Mouse (Mus musculus) lung, adult 2 months (tissue): ENCODE data around the gene Fbxo47. TPM values are rescaled to one million over a fixed set of nuclear protein-coding genes. Genes with fewer than 3 reads are reported as not detected.

ENCODE experiments used
- DNase-seq: peaks from one replicate; pipeline ENCODE4 v3.0.0; 2022
- H3K4me1 ChIP-seq: fragments of 200-500 bp; 2 replicates; pipeline ENCODE4 v1.6.1; 2011; ENCODE audit warnings: low read length; ENCODE audit not compliant: control insufficient read depth, insufficient read depth
- H3K4me3 ChIP-seq: fragments of 200-500 bp; replicated peaks from 2 replicates; pipeline ENCODE3; 2011; ENCODE audit warnings: low read depth, mild to moderate bottlenecking, control low read depth, low read length; ENCODE audit errors: extremely low read depth
- CTCF ChIP-seq: fragments of 200-500 bp; IDR thresholded peaks from 2 replicates; pipeline ENCODE4 v1.5.1; 2011; ENCODE audit warnings: mild to moderate bottlenecking, low read length, control low read depth; ENCODE audit not compliant: insufficient read depth
- POLR2A ChIP-seq: fragments of 200-500 bp; IDR thresholded peaks from 2 replicates; pipeline ENCODE4 v1.6.1; 2011; ENCODE audit warnings: low read depth, mild to moderate bottlenecking, control low read depth, low read length, borderline replicate concordance; ENCODE audit errors: extremely low read depth
- WGBS: fragments of 180-500 bp; shearing (Covaris S2); methylation state at CpG from one replicate; pipeline ENCODE4 v1.1.7; 2018; 5-methylcytosine and 5-hydroxymethylcytosine counted together
- polyA plus RNA-seq: library from polyadenylated mRNA; depleted of rRNA; stranded (reverse); fragments of >200 nt; gene quantifications from 2 replicates; pipeline ENCODE4 v1.2.3, GENCODE M21; 2012; rRNA removed

Gene Fbxo47
- polyA plus RNA-seq, 1 experiment, result 0.36 TPM

- no peak overlapping the region for H3K4me3 ChIP-seq
- whole genome bisulfite sequencing, result 36% methylated on average over 5 of the region's 5 CpGs
- peaks cover 70% of the 10 kb centered on the region for H3K4me1 ChIP-seq
- no peak for TF ChIP-seq POLR2A
- TF ChIP-seq CTCF, result no peak
- DNase-seq, result no peak
These were observed 75.2 kb downstream of the Fbxo47 start for GRCm38 (mm10) chr11:97808621-97809234.

- peaks cover 66% of the 10 kb centered on the region for H3K4me1 ChIP-seq
- no peak for DNase-seq
- TF ChIP-seq CTCF, result no peak
- TF ChIP-seq POLR2A, result no peak
- H3K4me3 ChIP-seq, result no peak overlapping the region
- 21% methylated on average over 2 of the region's 2 CpGs for WGBS
These were observed 75.9 kb downstream of the Fbxo47 start for GRCm38 (mm10) chr11:97808093-97808492.

GRCm38 (mm10) chr11:97807626-97808025 is 76.3 kb downstream of the Fbxo47 start:
- DNase-seq, result no peak
- TF ChIP-seq CTCF (no peak), POLR2A (no peak)
- 31% methylated on average over 6 of the region's 6 CpGs for WGBS
- H3K4me1 ChIP-seq, result peaks cover 63% of the 10 kb centered on the region
- no peak overlapping the region for H3K4me3 ChIP-seq

GRCm38 (mm10) chr11:97806613-97806964 is 77.4 kb downstream of the Fbxo47 start:
- Histone ChIP-seq H3K4me1 (peaks cover 65% of the 10 kb centered on the region), H3K4me3 (no peak overlapping the region)
- no peak for DNase-seq
- no peak for TF ChIP-seq POLR2A
- no peak for TF ChIP-seq CTCF
- 45% methylated on average over 7 of the region's 7 CpGs for WGBS

- TF ChIP-seq POLR2A, result no peak
- no peak for TF ChIP-seq CTCF
- H3K4me1 ChIP-seq, result peaks cover 64% of the 10 kb centered on the region
- DNase-seq, result no peak
- H3K4me3 ChIP-seq, result no peak overlapping the region
- WGBS, result 25% methylated on average over 15 of the region's 15 CpGs
These were observed 78.0 kb downstream of the Fbxo47 start for GRCm38 (mm10) chr11:97805662-97806612.

- peaks cover 59% of the 10 kb centered on the region for H3K4me1 ChIP-seq
- 18% methylated on average over 9 of the region's 9 CpGs for WGBS
- DNase-seq, result no peak
- H3K4me3 ChIP-seq, result no peak overlapping the region
- TF ChIP-seq POLR2A (no peak), CTCF (no peak)
These were observed 78.9 kb downstream of the Fbxo47 start for GRCm38 (mm10) chr11:97804841-97805661.

GRCm38 (mm10) chr11:97803847-97804246 is 80.1 kb downstream of the Fbxo47 start:
- no peak for DNase-seq
- Histone ChIP-seq H3K4me1 (peaks cover 48% of the 10 kb centered on the region), H3K4me3 (no peak overlapping the region)
- 44% methylated on average over 5 of the region's 5 CpGs for WGBS
- TF ChIP-seq CTCF (no peak), POLR2A (no peak)

Other genes with a start within 250 kb of the Fbxo47 start
- gene Mllt6, start 220.7 kb downstream of the Fbxo47 start, polyA plus RNA-seq, result 65.9 and 79.6 TPM in 2 replicates
- gene Cisd3, start 198.3 kb downstream of the Fbxo47 start, polyA plus RNA-seq, result 26.4 and 34.0 TPM in 2 replicates
- 65.9 and 81.9 TPM in 2 replicates for gene Pcgf2, start 183.7 kb downstream of the Fbxo47 start, polyA plus RNA-seq
- 214 and 264 TPM in 2 replicates for gene Psmb3, start 180.8 kb downstream of the Fbxo47 start, polyA plus RNA-seq
- gene Pip4k2b, start 139.4 kb downstream of the Fbxo47 start, polyA plus RNA-seq, result 11.9 and 14.6 TPM in 2 replicates
- 7.0 and 11.6 TPM in 2 replicates for gene Cwc25, start 117.6 kb downstream of the Fbxo47 start, polyA plus RNA-seq
- gene 1700001P01Rik, start 108.2 kb downstream of the Fbxo47 start, polyA plus RNA-seq, result 0.22 TPM in 1 of 2 replicates, not detected in the other
- gene Rpl23, start 101.7 kb downstream of the Fbxo47 start, polyA plus RNA-seq, result 81.7 and 95.5 TPM in 2 replicates
- gene Lasp1, start 85.2 kb downstream of the Fbxo47 start, polyA plus RNA-seq, result 120 and 137 TPM in 2 replicates
- 2.8 and 4.5 TPM in 2 replicates for gene B230217C12Rik, start 43.4 kb downstream of the Fbxo47 start, polyA plus RNA-seq
- 18.5 and 20.9 TPM in 2 replicates for gene Plxdc1, start 102.3 kb upstream of the Fbxo47 start, polyA plus RNA-seq
- 2.7 and 5.1 TPM in 2 replicates for gene Arl5c, start 112.0 kb upstream of the Fbxo47 start, polyA plus RNA-seq
- gene Cacnb1, start 138.9 kb upstream of the Fbxo47 start, polyA plus RNA-seq, result 16.0 and 25.6 TPM in 2 replicates
- 426 and 513 TPM in 2 replicates for gene Rpl19, start 142.6 kb upstream of the Fbxo47 start, polyA plus RNA-seq
- gene Stac2, start 169.3 kb upstream of the Fbxo47 start, polyA plus RNA-seq, result 0.88 and 1.2 TPM in 2 replicates